Mouse (Mus musculus) limb, embryonic 10.5 days (tissue): ENCODE measurements around the gene Bckdha. TPM values are rescaled to one million over a fixed set of nuclear protein-coding genes. Genes with fewer than 3 reads are reported as not detected.

Experiments
- DNase-seq: peaks from one replicate; pipeline ENCODE4 v3.0.0-alpha.2; 2017; ENCODE audit warnings: low spot score
- H3K27ac ChIP-seq: fragments of 300-500 bp; sonication (generic); 2 replicates; pipeline ENCODE4 v1.5.1; 2016; ENCODE audit warnings: mild to moderate bottlenecking
- H3K27me3 ChIP-seq: fragments of 300-500 bp; sonication (generic); 2 replicates; pipeline ENCODE4 v1.6.1; 2016; ENCODE audit warnings: low read depth, mild to moderate bottlenecking; ENCODE audit not compliant: poor library complexity, severe bottlenecking
- H3K36me3 ChIP-seq: fragments of 300-500 bp; sonication (generic); 2 replicates; pipeline ENCODE4 v1.6.1; 2016; ENCODE audit warnings: mild to moderate bottlenecking, moderate library complexity
- H3K4me1 ChIP-seq: fragments of 300-500 bp; sonication (generic); 2 replicates; pipeline ENCODE4 v1.6.1; 2016
- H3K4me3 ChIP-seq: fragments of 300-500 bp; sonication (generic); 2 replicates; pipeline ENCODE4 v1.5.1; 2016; ENCODE audit warnings: mild to moderate bottlenecking, moderate library complexity
- H3K9me3 ChIP-seq: fragments of 300-500 bp; sonication (generic); replicated peaks from 2 replicates; pipeline ENCODE4 v1.6.1; 2016; ENCODE audit warnings: mild to moderate bottlenecking
- WGBS: fragments of 180-500 bp; shearing (Covaris S2); methylation state at CpG from one replicate; pipeline ENCODE4 v1.1.7; 2016; 5-methylcytosine and 5-hydroxymethylcytosine counted together
- polyA plus RNA-seq: library from polyadenylated mRNA; unstranded; fragments of >200 nt; fragmentation: Nextera tagmentation; extraction: Ambion mirVana; gene quantifications from 2 replicates; pipeline ENCODE4 v1.2.1, GENCODE M21; 2016

Gene Bckdha
- polyA plus RNA-seq, 1 experiment from 2014 or later, result 66.4 TPM

GRCm38 (mm10) chr7:25626509-25627430 is 32.0 kb downstream of the Bckdha start, which contains the start of gene B3gnt8:
Gene B3gnt8, plus strand, starts transcription at chr7:25626654.
- no peak for DNase-seq
- Histone ChIP-seq H3K27ac (peak within 1 kb of the TSS; percentile 77), H3K4me1 (peaks cover 21% of the 10 kb centered on the region), H3K4me3 (peak within 1 kb of the TSS; percentile 53), H3K9me3 (no peaks in the 10 kb centered on the region), H3K27me3 (peaks cover 29% of the 10 kb centered on the region), H3K36me3 (peaks cover 64% of the 10 kb centered on the region)
- WGBS, result 20% methylated on average over 29 of the region's 29 CpGs

- H3K4me1 ChIP-seq, result peaks cover 21% of the 10 kb centered on the region
- H3K27ac ChIP-seq, result no peak overlapping the region
- no peaks in the 10 kb centered on the region for H3K9me3 ChIP-seq
- peaks cover 29% of the 10 kb centered on the region for H3K27me3 ChIP-seq
- DNase-seq, result no peak
- WGBS, result 70% methylated on average over 10 of the region's 10 CpGs
- peaks cover 64% of the 10 kb centered on the region for H3K36me3 ChIP-seq
- no peak overlapping the region for H3K4me3 ChIP-seq
These were observed 33.1 kb downstream of the Bckdha start for GRCm38 (mm10) chr7:25625594-25626250.

- Histone ChIP-seq H3K27me3 (peaks cover 29% of the 10 kb centered on the region), H3K4me1 (peaks cover 24% of the 10 kb centered on the region), H3K27ac (no peak overlapping the region), H3K36me3 (peaks cover 57% of the 10 kb centered on the region), H3K9me3 (no peaks in the 10 kb centered on the region), H3K4me3 (no peak overlapping the region)
- 75% methylated on average over 5 of the region's 5 CpGs for WGBS
- DNase-seq, result no peak
These were observed 33.9 kb downstream of the Bckdha start for GRCm38 (mm10) chr7:25624851-25625250.

GRCm38 (mm10) chr7:25623857-25624370 is 34.9 kb downstream of the Bckdha start:
- 88% methylated on average over 11 of the region's 11 CpGs for WGBS

GRCm38 (mm10) chr7:25620751-25621150 is 38.0 kb downstream of the Bckdha start:
- no peaks in the 10 kb centered on the region for H3K27me3 ChIP-seq
- H3K27ac ChIP-seq, result no peak overlapping the region
- no peak for DNase-seq
- H3K9me3 ChIP-seq, result no peaks in the 10 kb centered on the region
- peaks cover 6% of the 10 kb centered on the region for H3K4me1 ChIP-seq
- WGBS, result 91% methylated on average over 11 of the region's 11 CpGs
- no peak overlapping the region for H3K4me3 ChIP-seq
- H3K36me3 ChIP-seq, result peaks cover 49% of the 10 kb centered on the region

More at GRCm38 (mm10) chr7:25623857-25624370, 34.9 kb downstream of the Bckdha start:
- Histone ChIP-seq H3K4me3 (no peak overlapping the region), H3K4me1 (peaks cover 27% of the 10 kb centered on the region), H3K27me3 (peaks cover 24% of the 10 kb centered on the region), H3K36me3 (peaks cover 53% of the 10 kb centered on the region), H3K27ac (no peak overlapping the region), H3K9me3 (no peaks in the 10 kb centered on the region)
- DNase-seq, result no peak

GRCm38 (mm10) chr7:25620101-25620500 is 38.7 kb downstream of the Bckdha start:
- no peak for DNase-seq
- Histone ChIP-seq H3K27ac (no peak overlapping the region), H3K27me3 (no peaks in the 10 kb centered on the region), H3K4me3 (peak overlapping the region; percentile 75), H3K9me3 (no peaks in the 10 kb centered on the region), H3K4me1 (peaks cover 6% of the 10 kb centered on the region), H3K36me3 (peaks cover 43% of the 10 kb centered on the region)
- 91% methylated on average over 5 of the region's 5 CpGs for WGBS

GRCm38 (mm10) chr7:25619722-25619991 is 39.1 kb downstream of the Bckdha start:
- 21% methylated on average over 5 of the region's 5 CpGs for WGBS

GRCm38 (mm10) chr7:25618865-25619721 is 39.7 kb downstream of the Bckdha start, which contains the start of gene Dmac2:
Gene Dmac2, plus strand, starts transcription at chr7:25619414.
- Histone ChIP-seq H3K9me3 (no peaks in the 10 kb centered on the region), H3K27ac (peak within 1 kb of the TSS; percentile 79), H3K27me3 (no peaks in the 10 kb centered on the region), H3K4me1 (peaks cover 6% of the 10 kb centered on the region), H3K4me3 (peak within 1 kb of the TSS; percentile 75), H3K36me3 (peaks cover 33% of the 10 kb centered on the region)
- DNase-seq, result peak; percentile 94
- 2% methylated on average over 53 of the region's 53 CpGs for WGBS

More at GRCm38 (mm10) chr7:25619722-25619991, 39.1 kb downstream of the Bckdha start:
- Histone ChIP-seq H3K4me3 (peak overlapping the region; percentile 75), H3K27me3 (no peaks in the 10 kb centered on the region), H3K36me3 (peaks cover 38% of the 10 kb centered on the region), H3K4me1 (peaks cover 6% of the 10 kb centered on the region), H3K9me3 (no peaks in the 10 kb centered on the region), H3K27ac (peak overlapping the region; percentile 79)
- no peak for DNase-seq

GRCm38 (mm10) chr7:25617376-25618160 is 41.2 kb downstream of the Bckdha start:
- 79% methylated on average over 10 of the region's 10 CpGs for WGBS
- DNase-seq, result no peak
- H3K27ac ChIP-seq, result no peak overlapping the region

GRCm38 (mm10) chr7:25615706-25616011 is 43.1 kb downstream of the Bckdha start, which contains the start of gene Erich4:
Gene Erich4, minus strand, starts transcription at chr7:25615892.
- no peak within 1 kb of the TSS; the same call in 1 of the 2 replicates for H3K27ac ChIP-seq
- peaks cover under 1% of the 10 kb centered on the region; the same call in 1 of the 2 replicates for H3K36me3 ChIP-seq
- no peaks in the 10 kb centered on the region for H3K9me3 ChIP-seq
- no peak for DNase-seq
- H3K4me3 ChIP-seq, result no peak within 1 kb of the TSS
- WGBS, result 86% methylated on average over 5 of the region's 5 CpGs
- H3K4me1 ChIP-seq, result peaks cover 6% of the 10 kb centered on the region
- no peaks in the 10 kb centered on the region for H3K27me3 ChIP-seq

More at GRCm38 (mm10) chr7:25617376-25618160, 41.2 kb downstream of the Bckdha start:
- peaks cover 20% of the 10 kb centered on the region for H3K36me3 ChIP-seq
- H3K4me1 ChIP-seq, result peaks cover 6% of the 10 kb centered on the region
- H3K9me3 ChIP-seq, result no peaks in the 10 kb centered on the region
- no peak overlapping the region for H3K4me3 ChIP-seq
- H3K27me3 ChIP-seq, result no peaks in the 10 kb centered on the region

GRCm38 (mm10) chr7:25614831-25615705 is 43.7 kb downstream of the Bckdha start:
- no peaks in the 10 kb centered on the region for H3K36me3 ChIP-seq
- no peak for DNase-seq

More at GRCm38 (mm10) chr7:25614831-25615705, 43.7 kb downstream of the Bckdha start:
- Histone ChIP-seq H3K4me3 (no peak overlapping the region), H3K27ac (no peak overlapping the region; the same call in 1 of the 2 replicates), H3K4me1 (peaks cover 4% of the 10 kb centered on the region), H3K27me3 (no peaks in the 10 kb centered on the region), H3K9me3 (no peaks in the 10 kb centered on the region)
- 78% methylated on average over 21 of the region's 21 CpGs for WGBS
